Mouse (Mus musculus): ENCODE data around the gene Lrrc28.
"Not testable (repeated sequence)": the region's sequence is repeated elsewhere in the genome, so short reads cannot be mapped to it uniquely, and the experiment has no call there.

Gene Lrrc28

GRCm38 (mm10) chr7:67528063-67528811 lies 116.8 kb downstream of the Lrrc28 start:
- DNase-seq, result peak; percentile 80

GRCm38 (mm10) chr7:67525886-67526580 lies 119.0 kb downstream of the Lrrc28 start:
- no peak for DNase-seq

DNA sequence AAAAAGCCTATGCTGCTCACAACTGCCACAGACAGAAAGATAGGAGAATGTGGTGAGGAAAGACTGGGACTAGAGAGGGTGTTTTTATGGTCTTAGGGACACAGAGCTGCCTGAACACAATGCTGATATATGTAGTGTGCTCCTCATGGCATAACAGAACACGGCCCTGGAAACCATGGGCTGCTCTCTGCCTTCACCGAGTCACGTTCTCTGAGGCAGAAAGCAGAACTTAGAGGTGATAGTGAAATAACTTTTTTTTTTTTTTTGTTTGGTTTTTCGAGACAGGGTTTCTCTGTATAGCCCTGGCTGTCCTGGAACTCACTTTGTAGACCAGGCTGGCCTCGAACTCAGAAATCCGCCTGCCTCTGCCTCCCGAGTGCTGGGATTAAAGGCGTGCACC lies 121.0 kb downstream of the Lrrc28 start:
- DNase-seq, result not testable (repeated sequence)

DNA sequence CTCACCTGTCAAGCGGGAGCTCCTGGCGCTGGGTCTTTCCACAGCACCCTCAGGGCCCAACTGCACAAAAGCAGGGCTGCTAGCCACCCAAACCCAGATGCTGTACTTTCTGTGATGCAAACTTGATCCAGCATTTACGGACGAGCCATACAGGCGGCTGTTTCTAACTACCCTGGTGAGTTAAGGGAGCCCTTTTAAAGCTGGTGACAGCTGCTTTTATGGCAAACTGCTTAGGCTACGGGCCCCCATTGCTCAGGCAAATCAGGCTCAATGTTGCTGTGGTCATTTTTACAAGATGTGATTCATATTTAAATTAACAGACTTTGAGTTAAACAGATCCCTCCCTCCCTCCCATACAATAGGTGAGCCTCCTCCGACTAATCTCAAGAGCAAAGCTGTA lies 121.7 kb downstream of the Lrrc28 start:
- DNase-seq, result no peak

GRCm38 (mm10) chr7:67521731-67522130 lies 123.3 kb downstream of the Lrrc28 start:
- not testable (repeated sequence) for DNase-seq

DNA sequence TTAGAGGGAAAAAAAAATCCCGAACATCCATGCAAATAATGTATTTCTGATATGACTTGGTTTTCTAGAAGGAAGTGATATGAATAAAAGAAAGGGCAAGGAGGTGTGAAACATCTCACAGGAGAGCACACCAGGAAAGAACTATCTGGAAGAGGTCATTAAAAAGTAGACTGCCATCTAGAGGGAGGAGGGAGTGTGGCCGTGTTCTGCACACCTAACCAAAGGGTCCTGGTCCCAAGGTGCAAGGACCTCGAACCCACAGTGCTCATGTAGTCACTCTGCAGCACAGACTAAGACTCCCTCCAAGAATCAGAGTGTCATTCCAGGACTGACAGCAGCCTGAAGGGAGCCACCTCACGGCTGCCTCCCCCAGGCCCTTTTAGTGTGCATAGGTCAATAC lies 124.1 kb downstream of the Lrrc28 start:
- no peak for DNase-seq

DNA sequence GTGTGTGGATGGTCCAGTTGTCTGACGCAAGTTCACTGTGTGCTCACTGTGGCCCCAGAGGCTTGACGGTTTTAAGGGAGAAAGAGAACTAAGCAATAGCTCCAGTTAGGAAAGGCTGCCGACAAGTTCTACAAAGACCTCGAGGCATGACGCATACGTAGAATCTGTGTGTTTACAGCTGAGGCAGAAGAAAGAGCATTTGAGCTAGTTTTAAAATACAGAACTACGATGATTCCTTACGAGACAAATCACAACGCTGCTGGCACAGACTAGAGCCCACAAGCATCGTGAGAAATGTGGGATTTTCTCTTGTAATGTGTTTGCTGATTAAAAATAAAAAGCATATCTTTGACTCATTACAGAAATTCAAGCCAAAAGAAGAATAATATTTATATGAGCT lies 125.1 kb downstream of the Lrrc28 start:
- DNase-seq, result no peak

GRCm38 (mm10) chr7:67515621-67516020 lies 129.4 kb downstream of the Lrrc28 start:
- DNase-seq, result peak; percentile 20

GRCm38 (mm10) chr7:67514893-67515292 lies 130.2 kb downstream of the Lrrc28 start:
- DNase-seq, result peak; percentile 83

GRCm38 (mm10) chr7:67514380-67514779 lies 130.7 kb downstream of the Lrrc28 start:
- no peak for DNase-seq

DNA sequence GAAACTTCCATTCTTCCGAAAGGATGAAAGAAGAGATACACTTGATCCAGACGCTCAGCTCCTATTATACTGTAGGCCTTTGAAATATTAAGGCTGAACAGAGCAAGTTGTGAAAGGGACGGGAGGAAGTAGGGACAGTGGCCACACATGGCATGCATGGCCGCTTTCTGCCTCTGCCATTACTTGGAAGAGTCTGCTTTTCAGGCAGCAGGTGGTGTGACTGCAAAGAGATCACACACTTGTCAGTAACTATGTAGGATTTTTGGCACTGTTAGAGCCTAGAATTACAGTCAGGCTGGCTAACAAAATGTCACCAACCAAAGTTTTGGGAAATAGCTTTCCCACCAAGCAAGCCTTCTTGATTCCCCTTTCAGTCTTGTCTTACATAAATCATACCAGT lies 131.4 kb downstream of the Lrrc28 start:
- DNase-seq, result no peak

DNA sequence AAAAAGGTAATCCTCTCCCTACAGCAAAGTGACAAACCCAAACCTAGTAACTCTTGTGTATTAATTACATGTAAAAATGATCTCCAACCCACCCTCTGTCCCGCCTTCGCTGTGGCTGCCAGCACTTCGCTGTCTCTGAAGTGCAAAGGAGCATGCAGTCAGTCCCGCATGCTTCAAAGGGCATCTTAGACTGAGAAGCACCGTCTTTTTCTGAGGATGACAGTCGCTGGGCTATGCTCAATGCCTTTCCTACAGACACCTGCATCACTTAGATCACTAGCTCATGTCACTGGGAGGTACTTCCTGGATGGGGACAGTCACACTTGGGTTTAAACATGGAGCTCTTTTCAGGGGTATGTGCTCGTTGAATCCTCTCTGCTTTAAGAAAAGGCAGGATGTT lies 133.5 kb downstream of the Lrrc28 start:
- no peak for DNase-seq

DNA sequence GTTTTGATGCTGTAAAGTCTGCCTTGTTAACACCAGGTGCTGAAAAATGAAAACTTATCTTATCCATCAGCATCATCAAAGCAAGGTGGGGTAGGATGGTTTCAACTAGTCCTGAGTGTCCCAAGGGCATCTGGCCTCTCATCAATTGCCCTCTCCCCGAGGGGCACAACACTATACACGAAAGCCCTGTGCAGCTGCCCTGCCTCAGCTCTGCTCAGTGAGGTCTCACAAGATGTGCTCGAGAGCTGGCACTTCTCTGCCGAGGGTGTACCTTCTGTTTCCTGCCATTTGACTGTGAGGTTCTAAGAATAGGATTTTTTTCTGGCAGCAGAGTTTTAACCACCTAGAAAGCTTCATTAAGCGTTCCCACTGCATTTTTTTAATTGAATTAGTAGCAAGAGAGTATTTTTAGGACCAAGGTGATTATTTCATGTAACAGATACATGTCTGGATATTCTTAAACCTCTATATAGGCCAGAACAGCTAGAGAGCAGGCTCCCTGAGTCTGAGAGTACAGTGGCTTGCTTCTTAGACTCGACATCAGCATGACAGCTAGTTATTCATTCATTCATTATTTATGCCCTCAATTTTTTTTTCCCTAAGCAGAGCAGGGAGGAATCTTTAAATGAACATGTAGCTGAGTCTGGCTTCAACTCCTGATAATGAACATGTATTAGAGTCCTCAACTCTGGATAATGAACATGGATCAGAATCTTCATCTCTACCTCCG lies 141.6 kb downstream of the Lrrc28 start:
- DNase-seq, result no peak

- DNase-seq, result no peak
Observed at GRCm38 (mm10) chr7:67502631-67503030, 142.4 kb downstream of the Lrrc28 start.

GRCm38 (mm10) chr7:67500878-67501277 lies 144.2 kb downstream of the Lrrc28 start:
- no peak for DNase-seq

- no peak for DNase-seq
Observed at GRCm38 (mm10) chr7:67500076-67500828, 144.8 kb downstream of the Lrrc28 start.

DNA sequence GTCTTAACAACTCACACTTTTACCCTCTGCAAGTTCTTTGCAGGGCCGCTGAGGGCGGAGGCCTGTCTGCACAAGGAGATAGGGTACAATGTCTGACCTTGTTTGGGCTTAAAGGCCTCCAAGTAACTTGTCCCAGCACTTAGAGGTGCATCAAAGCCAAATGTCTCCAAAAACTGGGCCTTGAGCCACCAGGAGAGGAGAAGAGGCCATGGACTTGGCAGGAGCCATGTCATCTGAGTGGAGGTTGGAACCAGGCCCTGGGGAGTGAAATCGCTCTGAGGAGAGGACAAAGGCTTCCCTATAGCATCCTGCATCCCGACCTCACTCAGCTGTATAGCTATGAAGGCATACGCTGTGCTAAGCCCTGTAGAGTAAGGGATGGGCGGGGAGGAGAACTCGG lies 145.6 kb downstream of the Lrrc28 start:
- DNase-seq, result no peak

DNA sequence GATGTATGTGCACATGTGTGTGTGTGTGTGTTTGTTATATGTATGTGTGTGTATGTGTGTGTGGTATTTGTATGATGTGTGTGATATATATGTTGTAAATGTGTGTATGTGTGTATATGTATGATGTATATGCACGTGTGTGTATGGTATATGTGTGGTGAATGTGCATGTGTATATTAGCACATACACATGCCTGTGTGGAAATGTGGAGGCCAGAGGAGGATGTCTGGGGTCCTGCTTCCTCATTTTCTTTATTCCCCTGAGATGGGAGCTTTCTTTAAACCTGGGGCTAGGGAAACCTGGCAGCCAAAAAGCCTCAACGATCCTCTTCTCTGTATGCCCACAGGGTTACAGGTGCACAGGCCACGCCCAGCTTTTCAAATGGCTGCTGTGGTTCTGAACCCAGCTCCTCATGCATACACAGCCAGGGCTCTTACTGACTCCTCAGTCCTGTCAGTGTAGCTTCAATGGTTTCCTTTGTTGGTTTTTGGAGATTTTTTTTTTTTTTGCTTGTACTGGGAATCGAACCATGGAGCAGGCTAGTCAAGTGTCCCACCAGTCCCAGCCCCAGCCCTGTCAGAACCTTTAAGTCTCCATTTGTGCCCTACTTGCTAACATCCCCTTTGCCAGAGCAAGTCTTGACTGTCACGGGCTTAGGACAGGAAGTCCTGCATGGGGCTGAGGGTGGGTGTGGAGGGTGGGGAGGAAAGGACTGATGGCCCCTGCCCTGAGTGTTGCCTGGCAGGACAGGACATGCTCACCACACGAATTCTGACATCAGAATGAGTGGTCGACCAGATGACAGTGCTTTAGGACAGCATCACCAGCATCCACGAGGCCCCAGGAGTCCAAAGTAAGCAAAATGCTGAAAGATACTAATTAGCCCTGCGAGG lies 151.0 kb downstream of the Lrrc28 start:
- DNase-seq, result no peak

GRCm38 (mm10) chr7:67487889-67488411 lies 157.1 kb downstream of the Lrrc28 start:
- peak; percentile 39 for DNase-seq

- DNase-seq, result no peak
Observed at GRCm38 (mm10) chr7:67486925-67487760, 157.9 kb downstream of the Lrrc28 start.

DNA sequence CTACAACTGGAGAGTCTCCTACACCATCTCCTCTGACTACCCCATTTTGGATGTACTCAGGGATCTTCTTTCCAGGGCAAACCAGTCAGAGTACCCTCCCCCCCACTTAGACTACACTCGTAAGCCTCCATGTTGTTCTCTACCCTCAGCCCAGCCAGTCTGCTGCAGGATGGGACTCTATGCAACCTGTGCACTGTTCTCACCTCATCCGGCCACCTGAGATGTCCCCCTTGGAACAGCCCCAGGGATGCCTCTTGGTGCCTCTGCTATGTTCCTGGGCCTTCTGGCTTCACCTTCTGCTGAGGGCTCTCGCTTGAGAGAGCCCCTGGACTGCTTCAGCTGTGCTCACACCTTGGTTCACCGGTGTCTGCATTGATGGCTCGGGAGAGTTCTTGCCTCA lies 158.7 kb downstream of the Lrrc28 start:
- no peak for DNase-seq

Measured in kidney, adult 11 months (tissue).